Mouse (Mus musculus): ENCODE data around the gene Dolpp1. TPM values are rescaled to one million over a fixed set of nuclear protein-coding genes. Genes with fewer than 3 reads are reported as not detected.

Gene Dolpp1
- polyA plus RNA-seq, 1 experiment from 2014 or later: 39.9 TPM

- Histone ChIP-seq H3K9me3 (ENCODE audit: control insufficient read depth, low read length) (no peaks in the 10 kb centered on the region), H3K4me2 (no peak overlapping the region), H3K4me3 (ENCODE audit: low read depth, low read length) (no peak overlapping the region), H3K36me3 (ENCODE audit: control insufficient read depth, insufficient read depth, low read length) (peaks cover 14% of the 10 kb centered on the region), H3K27me3 (replicated peaks; ENCODE audit: control insufficient read depth, insufficient read depth, low read length) (no peaks in the 10 kb centered on the region), H3K27ac (ENCODE audit: low read depth, low read length) (no peak overlapping the region), H3K9ac (ENCODE audit: low read depth, low read length) (no peak overlapping the region), H3K4me1 (replicated peaks; ENCODE audit: control insufficient read depth, insufficient read depth, low read length) (0 out of 2 replicates have a peak, but pooled peaks cover 2% of the 10 kb centered on the region)
- no peak for ATAC-seq (replicated peaks; ENCODE audit: low FRiP score)
- no peak for DNase-seq (ENCODE audit: low spot score)
- WGBS: 83% methylated on average over 9 of the region's 9 CpGs
These were observed 5.1 kb upstream of the Dolpp1 start for GRCm38 (mm10) chr2:30386913-30387312.

DNA sequence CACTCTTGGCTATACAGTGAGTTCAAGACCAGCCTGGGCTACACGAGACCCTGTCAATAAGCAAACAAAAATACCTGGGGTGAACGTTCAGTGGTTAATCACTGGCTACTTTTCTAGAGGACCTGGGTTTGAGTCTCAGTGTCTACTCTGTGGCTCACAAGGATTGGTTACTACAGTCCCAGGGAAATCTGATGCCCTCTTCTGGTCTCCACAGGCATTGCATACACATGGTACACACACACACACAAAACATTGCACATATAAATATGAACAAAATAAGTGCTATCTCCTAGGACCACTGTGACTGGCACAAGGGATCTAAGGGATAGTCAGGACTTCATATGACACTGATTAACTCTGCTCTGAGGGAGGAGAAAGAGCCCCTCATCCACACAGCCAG is 3.1 kb upstream of the Dolpp1 start:
- Histone ChIP-seq H3K9me3 (ENCODE audit: control insufficient read depth, low read length) (no peaks in the 10 kb centered on the region), H3K27ac (ENCODE audit: low read depth, low read length) (no peak overlapping the region), H3K27me3 (replicated peaks; ENCODE audit: control insufficient read depth, insufficient read depth, low read length) (no peaks in the 10 kb centered on the region), H3K4me2 (no peak overlapping the region), H3K36me3 (ENCODE audit: control insufficient read depth, insufficient read depth, low read length) (peaks cover 11% of the 10 kb centered on the region), H3K9ac (ENCODE audit: low read depth, low read length) (no peak overlapping the region), H3K4me3 (ENCODE audit: low read depth, low read length) (no peak overlapping the region), H3K4me1 (replicated peaks; ENCODE audit: control insufficient read depth, insufficient read depth, low read length) (peaks cover 11% of the 10 kb centered on the region)
- no peak for ATAC-seq (replicated peaks; ENCODE audit: low FRiP score)
- DNase-seq (ENCODE audit: low spot score): no peak
- 82% methylated on average over 2 of the region's 2 CpGs for WGBS

DNA sequence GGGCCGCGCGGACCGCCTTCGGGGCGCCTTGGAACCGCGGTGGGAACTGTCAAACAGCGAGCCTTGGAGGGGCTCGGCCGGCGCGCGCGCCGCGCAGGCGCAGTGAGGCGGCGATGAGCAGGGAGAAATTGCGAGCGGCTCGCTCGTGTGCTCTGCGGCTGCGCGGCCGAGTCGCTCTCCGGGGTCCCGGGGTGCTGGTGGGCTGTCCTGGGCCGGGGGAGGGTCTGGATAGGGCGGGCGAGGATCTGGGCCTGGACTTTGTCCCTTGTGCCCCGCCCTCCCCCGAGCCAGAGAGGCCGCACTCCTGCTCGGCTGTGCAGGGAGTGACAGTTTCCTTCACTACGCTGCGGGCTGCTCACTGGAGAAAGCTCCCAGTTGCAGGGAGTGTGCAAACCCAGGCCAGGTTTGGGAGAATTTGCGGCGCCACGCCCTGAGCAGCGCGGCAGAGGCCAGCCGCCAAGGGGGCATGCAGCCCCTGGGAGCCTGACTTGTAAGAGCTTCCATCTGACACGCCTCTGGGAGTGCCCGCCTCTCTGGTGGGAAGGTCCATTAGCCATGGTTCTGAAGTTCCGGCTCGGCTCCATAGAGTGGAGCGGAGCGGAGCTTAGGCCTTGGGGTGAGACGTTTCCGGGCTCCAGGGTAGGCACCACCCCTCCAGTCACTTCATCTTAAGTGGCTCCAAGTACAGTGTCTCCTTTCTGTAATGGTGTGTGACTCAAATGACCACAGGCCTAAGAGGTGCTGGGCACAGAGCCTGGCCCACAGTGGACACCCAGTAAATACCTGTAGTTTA is 719 bp downstream of the Dolpp1 start:
- H3K4me2 ChIP-seq: peak overlapping the region; percentile 94
- no peak for DNase-seq (ENCODE audit: low spot score)
- no peaks in the 10 kb centered on the region for H3K27me3 ChIP-seq (replicated peaks; ENCODE audit: control insufficient read depth, insufficient read depth, low read length)
- peak; percentile 66 for ATAC-seq (replicated peaks; ENCODE audit: low FRiP score)
- H3K4me3 ChIP-seq (ENCODE audit: low read depth, low read length): peak overlapping the region; percentile 76
- peaks cover 14% of the 10 kb centered on the region for H3K4me1 ChIP-seq (replicated peaks; ENCODE audit: control insufficient read depth, insufficient read depth, low read length)
- under 1% methylated on average over 54 of the region's 54 CpGs for WGBS
- H3K36me3 ChIP-seq (ENCODE audit: control insufficient read depth, insufficient read depth, low read length): peaks cover 15% of the 10 kb centered on the region
- H3K9ac ChIP-seq (ENCODE audit: low read depth, low read length): peak overlapping the region; percentile 76
- no peaks in the 10 kb centered on the region for H3K9me3 ChIP-seq (ENCODE audit: control insufficient read depth, low read length)
- peak overlapping the region; percentile 84 for H3K27ac ChIP-seq (ENCODE audit: low read depth, low read length)

GRCm38 (mm10) chr2:30393370-30393656 is 1.3 kb downstream of the Dolpp1 start:
- H3K4me3 ChIP-seq (ENCODE audit: low read depth, low read length): peak overlapping the region; percentile 76
- H3K4me2 ChIP-seq: peak overlapping the region; percentile 94
- WGBS: 54% methylated on average over 1 of the region's 1 CpGs
- no peaks in the 10 kb centered on the region for H3K9me3 ChIP-seq (ENCODE audit: control insufficient read depth, low read length)
- peaks cover 19% of the 10 kb centered on the region for H3K36me3 ChIP-seq (ENCODE audit: control insufficient read depth, insufficient read depth, low read length)
- DNase-seq (ENCODE audit: low spot score) (no peak), ATAC-seq (replicated peaks; ENCODE audit: low FRiP score) (no peak)
- no peaks in the 10 kb centered on the region for H3K27me3 ChIP-seq (replicated peaks; ENCODE audit: control insufficient read depth, insufficient read depth, low read length)
- peaks cover 14% of the 10 kb centered on the region for H3K4me1 ChIP-seq (replicated peaks; ENCODE audit: control insufficient read depth, insufficient read depth, low read length)
- H3K27ac ChIP-seq (ENCODE audit: low read depth, low read length): peak overlapping the region; percentile 84; the same call in 1 of the 2 replicates
- peak overlapping the region; percentile 76 for H3K9ac ChIP-seq (ENCODE audit: low read depth, low read length)

DNA sequence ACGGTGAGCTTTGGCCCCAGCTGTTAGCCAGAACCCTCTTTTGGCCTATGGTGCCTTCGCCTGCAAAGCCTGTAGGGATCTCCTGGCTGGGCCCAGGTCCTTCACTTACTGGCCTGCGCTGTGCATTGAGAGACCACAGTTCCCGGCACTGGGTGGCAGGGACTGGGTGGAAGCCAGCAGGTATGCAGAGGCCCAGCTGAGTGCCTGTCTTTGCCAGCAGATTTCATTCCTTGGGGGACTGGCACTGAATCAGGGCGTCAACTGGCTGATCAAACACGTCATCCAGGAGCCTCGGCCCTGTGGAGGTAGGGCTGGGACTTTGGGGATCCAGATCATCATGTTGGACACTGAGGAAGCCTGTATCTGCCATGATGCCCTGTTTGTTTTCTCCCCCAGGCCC is 3.7 kb downstream of the Dolpp1 start:
- no peak overlapping the region for H3K4me2 ChIP-seq
- H3K4me3 ChIP-seq (ENCODE audit: low read depth, low read length): no peak overlapping the region
- DNase-seq (ENCODE audit: low spot score): no peak
- H3K4me1 ChIP-seq (replicated peaks; ENCODE audit: control insufficient read depth, insufficient read depth, low read length): peaks cover 14% of the 10 kb centered on the region
- ATAC-seq (replicated peaks; ENCODE audit: low FRiP score): no peak
- no peaks in the 10 kb centered on the region for H3K27me3 ChIP-seq (replicated peaks; ENCODE audit: control insufficient read depth, insufficient read depth, low read length)
- H3K9me3 ChIP-seq (ENCODE audit: control insufficient read depth, low read length): no peaks in the 10 kb centered on the region
- H3K36me3 ChIP-seq (ENCODE audit: control insufficient read depth, insufficient read depth, low read length): peaks cover 35% of the 10 kb centered on the region
- 91% methylated on average over 7 of the region's 7 CpGs for WGBS
- no peak overlapping the region for H3K27ac ChIP-seq (ENCODE audit: low read depth, low read length)
- H3K9ac ChIP-seq (ENCODE audit: low read depth, low read length): no peak overlapping the region

DNA sequence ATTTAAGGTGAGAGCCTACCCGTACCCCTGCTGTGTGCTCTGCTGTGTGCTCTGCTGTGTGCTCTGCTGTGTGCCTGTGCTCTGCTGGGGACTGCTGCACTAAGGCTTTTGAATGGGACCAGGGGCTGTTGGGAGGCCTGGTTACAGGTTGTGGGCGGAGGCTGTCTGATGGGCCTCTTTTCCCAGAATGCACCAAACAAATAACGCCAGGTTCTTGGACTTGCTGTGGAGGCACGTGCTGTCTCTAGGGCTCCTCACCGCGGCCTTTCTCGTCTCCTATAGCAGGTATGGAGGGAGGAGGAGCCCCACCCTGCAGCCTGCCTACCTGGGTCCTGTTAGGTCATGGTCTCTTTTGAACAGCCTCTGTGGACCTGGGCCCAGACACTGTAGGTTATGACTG is 4.2 kb downstream of the Dolpp1 start:
- H3K36me3 ChIP-seq (ENCODE audit: control insufficient read depth, insufficient read depth, low read length): peaks cover 35% of the 10 kb centered on the region
- no peak for DNase-seq (ENCODE audit: low spot score)

DNA sequence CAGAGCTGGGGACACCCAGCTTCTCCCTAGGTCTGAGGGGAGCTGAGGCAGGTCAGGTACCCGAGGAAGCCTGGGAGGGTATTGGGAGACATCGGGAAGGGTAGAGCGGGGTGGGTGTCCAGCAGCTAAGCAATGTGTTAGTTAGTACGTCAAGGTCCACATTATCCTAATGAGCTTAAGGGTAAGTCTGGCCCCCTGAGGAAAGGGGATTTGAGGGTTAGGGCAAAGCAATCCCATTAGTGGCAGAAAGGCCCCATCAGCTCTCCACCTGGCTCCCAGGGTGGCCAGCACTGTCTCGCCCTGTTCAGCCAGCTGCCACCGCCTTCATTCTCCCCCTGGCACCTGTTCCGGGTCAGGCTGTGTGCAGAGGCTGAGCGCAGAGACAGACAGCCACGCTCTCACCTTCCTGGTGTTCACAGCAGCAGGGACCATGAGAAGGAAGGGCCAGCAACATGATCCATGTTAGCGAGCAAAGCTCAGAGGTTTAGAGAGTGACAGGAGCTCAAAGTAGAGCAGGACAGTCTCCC is 6.0 kb downstream of the Dolpp1 start:
- Histone ChIP-seq H3K4me1 (replicated peaks; ENCODE audit: control insufficient read depth, insufficient read depth, low read length) (peaks cover 12% of the 10 kb centered on the region), H3K4me3 (ENCODE audit: low read depth, low read length) (no peak overlapping the region), H3K36me3 (ENCODE audit: control insufficient read depth, insufficient read depth, low read length) (peaks cover 40% of the 10 kb centered on the region), H3K27me3 (replicated peaks; ENCODE audit: control insufficient read depth, insufficient read depth, low read length) (no peaks in the 10 kb centered on the region), H3K9ac (ENCODE audit: low read depth, low read length) (no peak overlapping the region), H3K4me2 (no peak overlapping the region), H3K27ac (ENCODE audit: low read depth, low read length) (no peak overlapping the region), H3K9me3 (ENCODE audit: control insufficient read depth, low read length) (no peaks in the 10 kb centered on the region)
- ATAC-seq (replicated peaks; ENCODE audit: low FRiP score) (no peak), DNase-seq (ENCODE audit: low spot score) (no peak)
- 85% methylated on average over 10 of the region's 10 CpGs for WGBS

More for the DNA sequence above, 4.2 kb downstream of the Dolpp1 start:
- Histone ChIP-seq H3K27me3 (replicated peaks; ENCODE audit: control insufficient read depth, insufficient read depth, low read length) (no peaks in the 10 kb centered on the region), H3K9me3 (ENCODE audit: control insufficient read depth, low read length) (no peaks in the 10 kb centered on the region), H3K4me3 (ENCODE audit: low read depth, low read length) (no peak overlapping the region), H3K4me2 (no peak overlapping the region), H3K9ac (ENCODE audit: low read depth, low read length) (no peak overlapping the region), H3K27ac (ENCODE audit: low read depth, low read length) (no peak overlapping the region), H3K4me1 (replicated peaks; ENCODE audit: control insufficient read depth, insufficient read depth, low read length) (peaks cover 14% of the 10 kb centered on the region)
- ATAC-seq (replicated peaks; ENCODE audit: low FRiP score): no peak
- 77% methylated on average over 7 of the region's 7 CpGs for WGBS

DNA sequence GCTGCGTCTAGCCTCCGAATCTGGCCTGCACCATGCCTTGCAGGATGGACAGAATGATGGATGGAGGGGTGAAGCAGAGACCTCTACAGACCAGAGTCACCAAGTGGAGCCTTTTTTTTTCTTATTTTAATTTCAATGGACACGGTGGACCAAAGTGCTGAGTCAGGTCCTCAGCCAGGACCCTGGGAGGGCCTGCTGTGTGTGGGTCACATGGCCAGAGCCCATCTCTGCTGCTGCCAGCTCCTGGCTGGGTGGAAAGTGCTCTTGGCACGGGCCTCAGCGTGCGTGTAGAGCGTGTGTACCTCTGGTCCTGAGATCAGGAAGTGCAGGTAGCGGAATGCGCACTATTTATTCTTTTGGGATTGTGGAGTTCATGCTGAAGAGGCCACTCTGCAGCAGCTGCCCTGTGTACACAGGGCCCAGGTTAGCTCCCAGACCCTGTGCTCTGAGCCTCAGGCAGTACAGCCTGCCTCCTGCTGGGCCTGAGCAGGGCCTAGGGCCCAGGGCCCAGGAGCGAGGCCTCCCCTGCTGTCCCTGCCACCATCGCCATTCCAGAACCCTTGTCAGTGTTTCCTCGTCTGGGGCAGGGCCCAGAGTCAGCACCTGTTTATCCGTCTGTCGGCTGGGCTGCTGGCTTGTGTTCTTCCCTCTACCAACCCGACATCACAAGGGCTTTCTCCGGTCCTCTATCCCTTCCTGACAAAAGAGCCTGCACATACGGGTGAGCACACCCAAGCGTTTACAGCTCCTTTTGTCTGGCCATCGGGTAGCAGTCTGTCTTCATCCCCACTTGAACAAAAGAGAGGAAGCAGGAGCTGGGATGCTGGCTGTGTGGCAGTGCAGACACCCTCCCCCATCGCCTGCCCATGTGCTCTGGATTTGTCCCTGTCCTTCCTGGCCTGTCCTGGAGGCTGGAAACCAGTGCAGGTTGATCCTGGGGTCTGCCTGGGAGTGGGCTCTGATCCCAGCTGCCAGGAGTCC is 7.4 kb downstream of the Dolpp1 start:
- Histone ChIP-seq H3K27ac (ENCODE audit: low read depth, low read length) (no peak overlapping the region), H3K9me3 (ENCODE audit: control insufficient read depth, low read length) (no peaks in the 10 kb centered on the region), H3K4me3 (ENCODE audit: low read depth, low read length) (no peak overlapping the region), H3K4me1 (replicated peaks; ENCODE audit: control insufficient read depth, insufficient read depth, low read length) (no peaks in the 10 kb centered on the region), H3K4me2 (no peak overlapping the region), H3K9ac (ENCODE audit: low read depth, low read length) (no peak overlapping the region), H3K36me3 (ENCODE audit: control insufficient read depth, insufficient read depth, low read length) (peaks cover 44% of the 10 kb centered on the region), H3K27me3 (replicated peaks; ENCODE audit: control insufficient read depth, insufficient read depth, low read length) (no peaks in the 10 kb centered on the region)
- WGBS: 76% methylated on average over 20 of the region's 20 CpGs
- ATAC-seq (replicated peaks; ENCODE audit: low FRiP score) (no peak), DNase-seq (ENCODE audit: low spot score) (no peak)
